Mouse (Mus musculus): ENCODE data around the gene 1700034J05Rik.

GRCm38 (mm10) chr6:146928108-146928507 lies 26.1 kb downstream of the 1700034J05Rik start:
- TF ChIP-seq CTCF (conservative IDR thresholded peaks at IDR 0.05; ENCODE audit: insufficient read depth, insufficient read length, low read depth, low read length) (no peak), POLR2A (IDR thresholded peaks at IDR 0.05; ENCODE audit: low read depth, low read length) (no peak)
